Mouse (Mus musculus) megakaryocyte, embryonic 14.5 days (primary cell): ENCODE measurements around the gene 1110008P14Rik. TPM values are rescaled to one million over a fixed set of nuclear protein-coding genes. Genes with fewer than 3 reads are reported as not detected.
A peak's percentile ranks its signal among the peaks of the same experiment; 100 is the strongest.

Source experiments
- H3K27me3 ChIP-seq: replicated peaks from 2 replicates; pipeline ENCODE3; 2012; ENCODE audit warnings: inconsistent platforms
- H3K36me3 ChIP-seq: replicated peaks from 2 replicates; pipeline ENCODE3; 2012; ENCODE audit warnings: low read length, inconsistent platforms, mixed read lengths
- H3K4me1 ChIP-seq: 2 replicates; pipeline ENCODE4 v1.6.1; 2012; ENCODE audit warnings: inconsistent platforms
- H3K4me3 ChIP-seq: replicated peaks from 2 replicates; pipeline ENCODE3; 2012; ENCODE audit warnings: moderate library complexity, mild to moderate bottlenecking, inconsistent platforms
- H3K9me3 ChIP-seq: 2 replicates; pipeline ENCODE4 v1.6.1; 2012; ENCODE audit warnings: inconsistent platforms
- FLI1 ChIP-seq: IDR thresholded peaks from 2 replicates; pipeline ENCODE4 v1.6.1; 2012; ENCODE audit warnings: low read length, inconsistent platforms, mixed read lengths
- GATA1 ChIP-seq: IDR thresholded peaks from 3 replicates; pipeline ENCODE4 v1.6.1; 2012; ENCODE audit warnings: mixed read lengths, low read length, inconsistent platforms, borderline replicate concordance
- polyA plus RNA-seq: library from polyadenylated mRNA; stranded (reverse); fragments of >175 nt; gene quantifications from 2 replicates; pipeline ENCODE4 v1.2.3, GENCODE M21; 2012; ENCODE audit warnings: low replicate concordance; ENCODE audit not compliant: insufficient read depth

The 1110008P14Rik gene
- polyA plus RNA-seq, 1 experiment: 74.3 TPM

GRCm38 (mm10) chr2:32421851-32422251, 40.1 kb upstream of the 1110008P14Rik start:
- no peaks in the 10 kb centered on the region for H3K9me3 ChIP-seq
- peaks cover 55% of the 10 kb centered on the region for H3K4me1 ChIP-seq
- H3K27me3 ChIP-seq: no peaks in the 10 kb centered on the region
- TF ChIP-seq GATA1 (no peak), FLI1 (no peak)
- peaks cover 57% of the 10 kb centered on the region for H3K36me3 ChIP-seq
- H3K4me3 ChIP-seq: no peak overlapping the region

- H3K4me3 ChIP-seq: no peak overlapping the region
- H3K27me3 ChIP-seq: no peaks in the 10 kb centered on the region
- H3K9me3 ChIP-seq: no peaks in the 10 kb centered on the region
- no peak for TF ChIP-seq FLI1
- no peak for TF ChIP-seq GATA1
- H3K4me1 ChIP-seq: peaks cover 45% of the 10 kb centered on the region
- H3K36me3 ChIP-seq: peaks cover 65% of the 10 kb centered on the region
Measured at GRCm38 (mm10) chr2:32420647-32421046, 38.9 kb upstream of the 1110008P14Rik start.

DNA sequence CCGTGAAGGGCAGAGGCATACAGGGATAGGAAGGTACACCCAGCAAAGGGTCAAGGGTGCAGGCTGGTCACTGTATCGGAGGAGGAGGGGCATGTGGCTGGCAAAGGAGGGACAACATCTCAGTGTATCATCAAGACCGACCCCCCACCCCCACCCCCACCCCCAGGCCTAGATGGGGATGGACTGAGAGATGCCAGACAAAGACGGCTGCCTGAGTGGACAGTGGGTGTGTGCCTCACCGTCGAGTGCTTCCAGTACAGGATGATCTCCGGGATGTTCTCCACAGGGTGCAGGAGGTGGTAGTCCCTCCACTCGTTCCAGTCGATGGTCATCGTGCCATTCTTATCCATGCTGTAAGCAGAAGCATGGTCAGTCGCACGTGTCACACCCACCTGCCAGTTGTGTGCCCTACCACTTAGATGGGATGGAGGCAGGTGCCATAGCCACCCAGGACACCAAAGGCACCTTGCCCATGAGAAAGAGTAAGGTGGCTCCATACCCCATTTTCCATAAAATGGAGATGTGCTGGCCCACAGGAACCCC, 38.4 kb upstream of the 1110008P14Rik start:
- TF ChIP-seq GATA1 (no peak), FLI1 (no peak)
- Histone ChIP-seq H3K36me3 (peaks cover 68% of the 10 kb centered on the region), H3K9me3 (no peaks in the 10 kb centered on the region), H3K4me1 (peaks cover 41% of the 10 kb centered on the region), H3K27me3 (no peaks in the 10 kb centered on the region), H3K4me3 (peak overlapping the region; percentile 52)

DNA sequence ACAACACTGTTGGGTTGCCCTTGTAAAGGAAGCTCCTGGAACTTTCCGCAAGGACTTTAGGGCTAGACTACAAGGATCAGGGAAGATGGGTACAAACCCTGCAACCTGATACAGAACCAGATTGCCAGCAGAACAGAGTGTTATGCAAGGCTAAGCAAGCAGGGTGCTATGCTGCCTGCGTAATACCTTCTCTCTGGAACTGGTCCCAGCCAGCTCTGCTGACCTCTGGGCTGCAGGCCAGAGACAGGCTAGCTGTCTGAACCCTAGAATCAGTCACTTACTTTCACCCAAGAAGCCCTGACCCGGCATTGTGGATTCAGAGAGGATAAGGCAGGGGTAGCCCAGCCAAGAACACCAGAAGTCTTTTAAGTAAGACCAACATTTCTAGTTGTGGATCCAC, 37.6 kb upstream of the 1110008P14Rik start:
- Histone ChIP-seq H3K9me3 (no peaks in the 10 kb centered on the region), H3K4me1 (peaks cover 33% of the 10 kb centered on the region), H3K36me3 (peaks cover 76% of the 10 kb centered on the region), H3K4me3 (no peak overlapping the region), H3K27me3 (no peaks in the 10 kb centered on the region)
- TF ChIP-seq FLI1: no peak
- TF ChIP-seq GATA1: no peak

DNA sequence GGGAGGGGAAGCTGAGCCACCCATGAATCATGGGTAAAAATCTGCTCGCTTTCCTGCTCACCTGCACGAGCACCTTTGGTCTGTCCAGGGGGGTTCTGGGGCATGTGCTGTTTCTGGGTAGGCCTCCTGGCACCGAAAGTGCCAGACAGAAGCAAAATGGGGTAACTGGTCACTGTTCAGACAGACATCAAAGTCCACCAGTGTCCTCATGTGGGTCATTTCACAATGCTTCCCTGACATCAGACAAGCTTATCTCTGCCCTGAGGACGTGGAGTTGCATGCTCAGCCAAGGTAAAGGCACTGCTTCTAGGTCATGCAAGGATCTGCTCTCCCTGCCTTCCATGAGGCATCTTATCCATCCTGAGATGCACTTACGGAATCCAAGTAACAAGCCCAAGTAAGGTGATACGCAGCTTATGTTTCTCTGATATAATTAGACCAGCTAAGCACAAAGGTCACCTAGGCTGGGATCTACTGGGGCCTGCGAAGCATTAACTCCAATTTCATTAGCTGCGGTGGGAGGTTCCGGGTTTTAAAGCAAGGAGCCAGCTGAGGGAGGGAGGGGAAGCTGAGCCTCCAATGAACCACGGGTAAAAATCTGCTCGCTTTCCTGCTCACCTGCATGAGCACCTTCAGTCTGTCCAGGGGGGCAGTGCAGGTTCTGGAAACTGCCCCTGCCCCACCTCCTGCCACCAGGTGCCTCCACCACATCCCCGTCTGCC, 36.9 kb upstream of the 1110008P14Rik start:
- Histone ChIP-seq H3K9me3 (no peaks in the 10 kb centered on the region), H3K4me1 (peaks cover 26% of the 10 kb centered on the region), H3K36me3 (peaks cover 83% of the 10 kb centered on the region), H3K27me3 (no peaks in the 10 kb centered on the region), H3K4me3 (no peak overlapping the region)
- TF ChIP-seq GATA1 (no peak), FLI1 (no peak)

DNA sequence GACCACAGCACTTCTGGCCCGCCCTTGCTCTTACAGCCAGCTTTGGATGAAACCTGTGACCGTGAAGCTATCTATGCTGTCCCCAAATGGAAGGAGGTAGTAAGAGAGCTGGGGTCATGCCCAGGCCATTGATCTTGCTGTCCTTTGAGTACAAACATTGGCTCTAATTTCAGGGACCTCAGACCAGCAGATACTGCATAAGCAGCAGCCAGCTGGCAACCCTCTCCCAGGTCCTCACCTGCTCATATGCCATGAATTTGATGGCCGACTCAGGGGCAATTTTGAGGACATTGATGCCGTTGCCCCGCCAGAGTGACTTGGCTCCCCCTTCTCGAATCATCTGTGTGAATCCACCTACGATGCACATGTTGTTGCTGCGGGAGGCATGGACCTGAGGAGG, 35.7 kb upstream of the 1110008P14Rik start:
- no peak for TF ChIP-seq GATA1
- no peak for TF ChIP-seq FLI1
- Histone ChIP-seq H3K36me3 (peaks cover 86% of the 10 kb centered on the region), H3K9me3 (no peaks in the 10 kb centered on the region), H3K4me1 (peaks cover 19% of the 10 kb centered on the region), H3K27me3 (no peaks in the 10 kb centered on the region), H3K4me3 (no peak overlapping the region)

- H3K36me3 ChIP-seq: peaks cover 82% of the 10 kb centered on the region
- H3K27me3 ChIP-seq: no peaks in the 10 kb centered on the region
- TF ChIP-seq GATA1 (no peak), FLI1 (no peak)
- H3K4me1 ChIP-seq: peaks cover 10% of the 10 kb centered on the region
- no peaks in the 10 kb centered on the region for H3K9me3 ChIP-seq
- H3K4me3 ChIP-seq: no peak overlapping the region
Measured at GRCm38 (mm10) chr2:32416556-32416955, 34.8 kb upstream of the 1110008P14Rik start.

DNA sequence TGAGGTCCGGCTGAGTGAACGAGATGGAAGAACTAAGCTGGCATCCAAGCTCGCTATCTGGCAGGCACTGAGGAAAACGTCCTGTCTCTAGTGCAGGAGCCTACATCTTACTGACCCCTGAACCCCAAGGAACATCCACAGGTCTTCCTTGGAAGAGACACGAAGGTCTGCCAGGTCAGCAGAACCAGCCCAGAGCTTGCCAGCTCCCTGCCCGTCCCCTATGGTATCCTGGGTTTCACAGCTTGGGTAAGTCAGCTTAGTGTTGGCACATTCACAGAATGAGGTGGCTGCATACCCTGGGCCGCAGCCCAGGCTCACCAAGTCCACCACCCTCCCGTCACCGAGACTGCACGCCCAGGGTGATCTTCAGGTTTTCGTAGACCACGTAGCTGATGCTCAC, 34.1 kb upstream of the 1110008P14Rik start:
- Histone ChIP-seq H3K9me3 (no peaks in the 10 kb centered on the region), H3K27me3 (peaks cover under 1% of the 10 kb centered on the region), H3K4me1 (peaks cover 8% of the 10 kb centered on the region; the same call in 1 of the 2 replicates), H3K36me3 (peaks cover 75% of the 10 kb centered on the region), H3K4me3 (no peak overlapping the region)
- TF ChIP-seq FLI1 (no peak), GATA1 (no peak)

GRCm38 (mm10) chr2:32413936-32414335, 32.2 kb upstream of the 1110008P14Rik start:
- TF ChIP-seq FLI1 (no peak), GATA1 (no peak)
- no peak overlapping the region for H3K4me3 ChIP-seq
- peaks cover 56% of the 10 kb centered on the region for H3K36me3 ChIP-seq
- H3K9me3 ChIP-seq: no peaks in the 10 kb centered on the region
- H3K4me1 ChIP-seq: peaks cover 4% of the 10 kb centered on the region; the same call in 1 of the 2 replicates
- peaks cover 4% of the 10 kb centered on the region for H3K27me3 ChIP-seq

DNA sequence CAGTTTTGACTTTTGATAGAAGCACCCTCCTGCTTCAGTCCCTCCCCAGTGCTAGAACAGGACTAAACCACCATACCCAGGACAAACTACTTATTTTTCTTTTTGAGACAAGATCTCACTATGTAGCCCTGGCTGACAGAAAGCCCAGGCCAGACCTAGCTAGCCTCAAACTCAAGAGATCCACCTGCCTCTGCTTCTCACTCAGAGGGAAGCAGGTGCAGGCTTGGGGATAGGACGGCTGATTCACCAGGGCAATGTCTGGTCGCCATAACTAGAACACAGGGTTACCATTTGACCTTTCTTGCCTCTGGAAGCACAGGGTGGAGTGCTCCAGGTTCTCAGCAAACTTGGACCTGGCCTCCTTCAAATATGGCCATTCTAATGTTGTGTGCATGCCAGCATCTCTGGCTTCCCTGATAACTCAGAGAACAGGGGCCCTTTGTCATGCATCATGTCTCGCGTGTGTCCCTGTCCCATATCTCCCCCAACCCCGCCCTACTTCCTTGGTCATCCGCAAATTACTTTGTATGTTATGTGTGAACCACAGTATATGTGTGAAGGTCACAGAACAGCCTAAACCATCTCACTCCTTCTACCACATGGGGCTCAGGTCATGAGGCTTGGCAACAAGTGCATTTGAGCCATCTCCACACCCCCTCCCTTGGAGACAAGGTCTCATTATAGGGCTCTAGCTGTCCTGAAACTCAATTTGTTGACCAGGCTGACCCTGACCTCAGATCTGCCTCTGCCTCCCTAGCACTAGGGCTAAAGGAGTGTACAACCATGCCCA, 31.2 kb upstream of the 1110008P14Rik start:
- Histone ChIP-seq H3K27me3 (peaks cover 10% of the 10 kb centered on the region), H3K4me3 (no peak overlapping the region), H3K4me1 (peaks cover 4% of the 10 kb centered on the region; the same call in 1 of the 2 replicates), H3K9me3 (peaks cover 3% of the 10 kb centered on the region; the same call in 1 of the 2 replicates), H3K36me3 (peaks cover 46% of the 10 kb centered on the region)
- TF ChIP-seq GATA1: no peak
- TF ChIP-seq FLI1: no peak
